Mouse (Mus musculus): ENCODE measurements at regions not wholly inside any gene's neighbourhood (a gene's known extent, or its start where the extent isn't known, plus 50 kb on each side); places are given as distances from the start of the nearest gene placed in this dataset.

GRCm38 (mm10) chr13:90823877-90824276 lies 81.3 kb downstream of the Atp6ap1l start:
- no peaks in the 10 kb centered on the region for H3K79me2 ChIP-seq (ENCODE audit: control insufficient read depth, insufficient read depth)
- no peak overlapping the region for H3K4me3 ChIP-seq
- H3ac ChIP-seq (ENCODE audit: control insufficient read depth, insufficient read length): no peak overlapping the region
- TF ChIP-seq POLR2AphosphoS2 (IDR thresholded peaks at IDR 0.05; ENCODE audit: insufficient read length, low read depth): no peak
- TF ChIP-seq USF1 (IDR thresholded peaks at IDR 0.05; ENCODE audit: low read depth): no peak
- TF ChIP-seq MAX (IDR thresholded peaks at IDR 0.05; ENCODE audit: low read depth): no peak
- TF ChIP-seq MYOD1 (IDR thresholded peaks at IDR 0.05; ENCODE audit: control insufficient read depth in 1 of 3, insufficient read length in 2 of 3, low read depth in 2 of 3): no peak
- no peak for TF ChIP-seq CEBPB (IDR thresholded peaks at IDR 0.05; ENCODE audit: insufficient read depth, poor library complexity, severe bottlenecking)
- H3K27me3 ChIP-seq (ENCODE audit: control insufficient read depth, insufficient read depth, insufficient read length): no peaks in the 10 kb centered on the region
- H3K36me3 ChIP-seq (ENCODE audit: control insufficient read depth, insufficient read depth): no peaks in the 10 kb centered on the region
- H3K4me2 ChIP-seq (ENCODE audit: low read depth): no peak overlapping the region

GRCm38 (mm10) chr13:90821898-90822297 lies 83.3 kb downstream of the Atp6ap1l start:
- Histone ChIP-seq H3K36me3 (ENCODE audit: control insufficient read depth, insufficient read depth) (no peaks in the 10 kb centered on the region), H3K27me3 (ENCODE audit: control insufficient read depth, insufficient read depth, insufficient read length) (peaks cover 2% of the 10 kb centered on the region), H3K4me3 (no peak overlapping the region), H3ac (ENCODE audit: control insufficient read depth, insufficient read length) (no peak overlapping the region), H3K79me2 (ENCODE audit: control insufficient read depth, insufficient read depth) (no peaks in the 10 kb centered on the region), H3K4me2 (ENCODE audit: low read depth) (no peak overlapping the region)
- TF ChIP-seq TCF3 (IDR thresholded peaks at IDR 0.05; ENCODE audit: insufficient read length, low read depth) (no peak), USF1 (IDR thresholded peaks at IDR 0.05; ENCODE audit: low read depth) (no peak), POLR2A (IDR thresholded peaks at IDR 0.05; ENCODE audit: insufficient read length, low read depth) (no peak), MYOD1 (IDR thresholded peaks at IDR 0.05; ENCODE audit: control insufficient read depth in 1 of 3, insufficient read length in 2 of 3, low read depth in 2 of 3) (no peak), CEBPB (IDR thresholded peaks at IDR 0.05; ENCODE audit: insufficient read depth, poor library complexity, severe bottlenecking) (no peak), E2F4 (IDR thresholded peaks at IDR 0.05; ENCODE audit: insufficient read depth) (no peak)

- Histone ChIP-seq H3ac (ENCODE audit: control insufficient read depth, insufficient read length) (no peak overlapping the region), H3K27me3 (ENCODE audit: control insufficient read depth, insufficient read depth, insufficient read length) (peaks cover 5% of the 10 kb centered on the region), H3K4me3 (no peak overlapping the region), H3K4me2 (ENCODE audit: low read depth) (no peak overlapping the region), H3K79me2 (ENCODE audit: control insufficient read depth, insufficient read depth) (no peaks in the 10 kb centered on the region), H3K36me3 (ENCODE audit: control insufficient read depth, insufficient read depth) (no peaks in the 10 kb centered on the region)
- TF ChIP-seq TCF3 (IDR thresholded peaks at IDR 0.05; ENCODE audit: insufficient read length, low read depth) (no peak), POLR2A (IDR thresholded peaks at IDR 0.05; ENCODE audit: insufficient read length, low read depth) (no peak), USF1 (IDR thresholded peaks at IDR 0.05; ENCODE audit: low read depth) (no peak), CEBPB (IDR thresholded peaks at IDR 0.05; ENCODE audit: insufficient read depth, poor library complexity, severe bottlenecking) (no peak), REST (IDR thresholded peaks at IDR 0.05; ENCODE audit: insufficient read depth, insufficient read length) (no peak), SRF (IDR thresholded peaks at IDR 0.05; ENCODE audit: control insufficient read depth, insufficient read length, low read depth) (no peak), MAX (IDR thresholded peaks at IDR 0.05; ENCODE audit: low read depth) (no peak), TCF12 (IDR thresholded peaks at IDR 0.05; ENCODE audit: insufficient read depth, poor library complexity, severe bottlenecking) (no peak), E2F4 (IDR thresholded peaks at IDR 0.05; ENCODE audit: insufficient read depth) (no peak), MYOD1 (IDR thresholded peaks at IDR 0.05; ENCODE audit: control insufficient read depth in 1 of 3, insufficient read length in 2 of 3, low read depth in 2 of 3) (no peak), POLR2AphosphoS2 (IDR thresholded peaks at IDR 0.05; ENCODE audit: insufficient read length, low read depth) (no peak), MYOG (IDR thresholded peaks at IDR 0.05; ENCODE audit: control insufficient read depth in 1 of 3, insufficient read depth in 1 of 3, insufficient read length in 2 of 3, low read depth in 2 of 3) (no peak)
Observed at GRCm38 (mm10) chr13:90820453-90820852, 84.7 kb downstream of the Atp6ap1l start.

GRCm38 (mm10) chr13:90819934-90820333 lies 85.2 kb downstream of the Atp6ap1l start:
- Histone ChIP-seq H3ac (ENCODE audit: control insufficient read depth, insufficient read length) (no peak overlapping the region), H3K79me2 (ENCODE audit: control insufficient read depth, insufficient read depth) (no peaks in the 10 kb centered on the region), H3K4me3 (no peak overlapping the region), H3K4me2 (ENCODE audit: low read depth) (no peak overlapping the region), H3K27me3 (ENCODE audit: control insufficient read depth, insufficient read depth, insufficient read length) (peaks cover 5% of the 10 kb centered on the region), H3K36me3 (ENCODE audit: control insufficient read depth, insufficient read depth) (no peaks in the 10 kb centered on the region)
- no peak for TF ChIP-seq MYOG (IDR thresholded peaks at IDR 0.05; ENCODE audit: control insufficient read depth in 1 of 3, insufficient read depth in 1 of 3, insufficient read length in 2 of 3, low read depth in 2 of 3)

GRCm38 (mm10) chr13:90814174-90814865 lies 90.8 kb downstream of the Atp6ap1l start:
- H3ac ChIP-seq (ENCODE audit: control insufficient read depth, insufficient read length): no peak overlapping the region
- no peak overlapping the region for H3K4me3 ChIP-seq
- TF ChIP-seq MYOG (IDR thresholded peaks at IDR 0.05; ENCODE audit: control insufficient read depth in 1 of 3, insufficient read depth in 1 of 3, insufficient read length in 2 of 3, low read depth in 2 of 3) (no peak), CEBPB (IDR thresholded peaks at IDR 0.05; ENCODE audit: insufficient read depth, poor library complexity, severe bottlenecking) (no peak), POLR2AphosphoS2 (IDR thresholded peaks at IDR 0.05; ENCODE audit: insufficient read length, low read depth) (no peak)
- peak overlapping the region; percentile 25 for H3K4me2 ChIP-seq (ENCODE audit: low read depth)
- no peaks in the 10 kb centered on the region for H3K36me3 ChIP-seq (ENCODE audit: control insufficient read depth, insufficient read depth)
- H3K79me2 ChIP-seq (ENCODE audit: control insufficient read depth, insufficient read depth): no peaks in the 10 kb centered on the region
- peaks cover 5% of the 10 kb centered on the region for H3K27me3 ChIP-seq (ENCODE audit: control insufficient read depth, insufficient read depth, insufficient read length)
